Mouse (Mus musculus) embryonic facial prominence, embryonic 12.5 days (tissue): ENCODE measurements around the gene Slc22a3. TPM values are rescaled to one million over a fixed set of nuclear protein-coding genes. Genes with fewer than 3 reads are reported as not detected.

Experiments
- ATAC-seq: fragments of 200-750 bp; cut with Nextera tagmentation; 2 replicates; pipeline ENCODE4 v1.8.0; 2017; ENCODE audit not compliant: insufficient number of reproducible peaks, insufficient read depth, low FRiP score, low TSS enrichment
- H3K27ac ChIP-seq: fragments of 300-500 bp; sonication (generic); 2 replicates; pipeline ENCODE4 v1.5.1; 2016; ENCODE audit warnings: mild to moderate bottlenecking
- H3K27me3 ChIP-seq: fragments of 300-500 bp; sonication (generic); 2 replicates; pipeline ENCODE4 v1.6.1; 2016; ENCODE audit warnings: mild to moderate bottlenecking, moderate library complexity
- H3K36me3 ChIP-seq: fragments of 300-500 bp; sonication (generic); 2 replicates; pipeline ENCODE4 v1.6.1; 2016; ENCODE audit warnings: mild to moderate bottlenecking
- H3K4me1 ChIP-seq: fragments of 300-500 bp; sonication (generic); 2 replicates; pipeline ENCODE4 v1.6.1; 2016
- H3K4me2 ChIP-seq: fragments of 300-500 bp; sonication (generic); replicated peaks from 2 replicates; pipeline ENCODE4 v1.6.1; 2016; ENCODE audit warnings: mild to moderate bottlenecking, moderate library complexity
- H3K4me3 ChIP-seq: fragments of 300-500 bp; sonication (generic); 2 replicates; pipeline ENCODE4 v1.5.1; 2016; ENCODE audit warnings: mild to moderate bottlenecking
- H3K9ac ChIP-seq: fragments of 300-500 bp; sonication (generic); 2 replicates; pipeline ENCODE4 v1.6.1; 2016; ENCODE audit warnings: mild to moderate bottlenecking, moderate library complexity
- H3K9me3 ChIP-seq: fragments of 300-500 bp; sonication (generic); 2 replicates; pipeline ENCODE4 v1.6.1; 2016; ENCODE audit warnings: mild to moderate bottlenecking, moderate library complexity
- WGBS: fragments of 180-500 bp; shearing (Covaris S2); methylation state at CpG from one replicate; pipeline ENCODE4 v1.1.7; 2016; 5-methylcytosine and 5-hydroxymethylcytosine counted together
- polyA plus RNA-seq: library from polyadenylated mRNA; unstranded; fragments of >200 nt; fragmentation: Nextera tagmentation; extraction: Ambion mirVana; gene quantifications from 2 replicates; pipeline ENCODE4 v1.2.1, GENCODE M21; 2016

Gene Slc22a3
- polyA plus RNA-seq, 1 experiment from 2014 or later: 0.26 TPM

GRCm38 (mm10) chr17:12388239-12388638, 119.3 kb downstream of the Slc22a3 start:
- H3K4me2 ChIP-seq: no peak overlapping the region

DNA sequence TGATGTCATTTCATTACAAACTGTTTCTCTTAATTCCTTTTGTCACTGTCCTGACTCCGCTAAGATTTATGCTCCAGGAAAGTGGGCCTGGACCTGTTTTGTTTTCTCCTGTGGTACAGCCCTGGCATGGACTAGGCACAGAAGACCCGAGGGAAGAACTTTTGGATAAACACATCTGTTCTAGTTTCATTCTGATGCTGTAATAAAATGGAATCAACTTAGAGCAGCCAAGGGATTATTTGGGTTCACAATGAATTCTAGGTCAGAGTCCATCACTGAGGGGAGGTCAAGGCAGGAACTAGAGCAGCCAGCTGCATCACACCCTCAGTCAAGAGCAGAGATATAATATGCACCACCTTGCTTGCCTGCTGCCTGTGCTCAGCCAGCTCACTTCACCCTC, 119.7 kb downstream of the Slc22a3 start:
- ATAC-seq: no peak

More at GRCm38 (mm10) chr17:12388239-12388638, 119.3 kb downstream of the Slc22a3 start:
- Histone ChIP-seq H3K9ac (no peak overlapping the region), H3K27ac (no peak overlapping the region), H3K4me3 (no peak overlapping the region), H3K36me3 (no peaks in the 10 kb centered on the region), H3K4me1 (no peaks in the 10 kb centered on the region), H3K27me3 (no peaks in the 10 kb centered on the region), H3K9me3 (0 out of 2 replicates have a peak, but pooled peaks cover 3% of the 10 kb centered on the region)
- WGBS: 93% methylated on average over 7 of the region's 7 CpGs
- ATAC-seq: no peak

DNA sequence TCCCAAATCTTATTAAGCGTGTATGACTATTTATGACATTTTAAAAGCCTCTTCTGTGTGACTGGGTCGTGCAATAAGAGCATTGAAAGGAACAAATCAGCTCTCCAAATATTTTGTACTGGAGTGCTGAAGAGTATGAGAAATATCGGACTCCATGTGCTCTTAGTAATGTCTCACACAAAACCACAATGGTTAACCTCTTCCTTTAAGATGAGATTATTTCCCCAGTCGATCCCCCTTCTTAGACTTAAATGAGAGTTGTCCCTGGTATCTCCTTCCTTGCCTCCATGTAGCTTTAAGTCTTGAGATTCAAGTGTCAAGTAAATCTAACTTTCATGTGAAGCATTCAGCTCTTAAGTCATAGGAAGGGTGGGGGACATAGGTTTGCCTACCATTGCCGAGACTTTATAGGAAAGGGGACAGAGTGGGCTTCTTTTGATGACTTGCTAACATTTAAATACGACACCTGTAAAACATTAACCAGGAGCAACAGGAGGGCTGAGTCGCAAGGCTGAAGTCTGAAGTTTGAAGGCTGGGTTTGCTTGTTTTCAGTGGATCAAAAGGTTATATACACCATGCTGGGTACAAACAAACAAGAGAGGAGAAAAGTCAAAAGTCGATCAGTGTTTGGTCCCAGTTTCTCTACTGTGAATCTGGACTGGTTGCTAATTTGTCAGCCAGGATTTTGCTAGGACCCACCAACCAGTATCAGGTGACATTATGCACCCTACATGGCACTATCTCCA, 122.3 kb downstream of the Slc22a3 start:
- no peak overlapping the region for H3K9ac ChIP-seq
- H3K9me3 ChIP-seq: 0 out of 2 replicates have a peak, but pooled peaks cover 3% of the 10 kb centered on the region
- no peak overlapping the region for H3K27ac ChIP-seq
- no peak for ATAC-seq
- H3K4me2 ChIP-seq: no peak overlapping the region
- H3K36me3 ChIP-seq: no peaks in the 10 kb centered on the region
- 71% methylated on average over 8 of the region's 8 CpGs for WGBS
- no peaks in the 10 kb centered on the region for H3K4me1 ChIP-seq
- H3K27me3 ChIP-seq: no peaks in the 10 kb centered on the region
- no peak overlapping the region for H3K4me3 ChIP-seq

More for the DNA sequence above, 119.7 kb downstream of the Slc22a3 start:
- Histone ChIP-seq H3K9ac (no peak overlapping the region), H3K4me2 (no peak overlapping the region), H3K4me3 (no peak overlapping the region), H3K36me3 (no peaks in the 10 kb centered on the region), H3K4me1 (no peaks in the 10 kb centered on the region), H3K27ac (no peak overlapping the region), H3K27me3 (no peaks in the 10 kb centered on the region), H3K9me3 (0 out of 2 replicates have a peak, but pooled peaks cover 3% of the 10 kb centered on the region)
- WGBS: 76% methylated on average over 2 of the region's 2 CpGs

- Histone ChIP-seq H3K9me3 (no peaks in the 10 kb centered on the region), H3K27me3 (no peaks in the 10 kb centered on the region), H3K27ac (no peak overlapping the region), H3K4me3 (no peak overlapping the region), H3K4me2 (no peak overlapping the region), H3K36me3 (no peaks in the 10 kb centered on the region), H3K4me1 (no peaks in the 10 kb centered on the region), H3K9ac (no peak overlapping the region)
- 54% methylated on average over 1 of the region's 2 CpGs for WGBS
- no peak for ATAC-seq
These were observed 125.0 kb downstream of the Slc22a3 start for GRCm38 (mm10) chr17:12382531-12382930.

- H3K4me3 ChIP-seq: no peak overlapping the region
- no peak for ATAC-seq
- WGBS: 86% methylated on average over 2 of the region's 2 CpGs
These were observed 125.9 kb downstream of the Slc22a3 start for GRCm38 (mm10) chr17:12381579-12381978.

DNA sequence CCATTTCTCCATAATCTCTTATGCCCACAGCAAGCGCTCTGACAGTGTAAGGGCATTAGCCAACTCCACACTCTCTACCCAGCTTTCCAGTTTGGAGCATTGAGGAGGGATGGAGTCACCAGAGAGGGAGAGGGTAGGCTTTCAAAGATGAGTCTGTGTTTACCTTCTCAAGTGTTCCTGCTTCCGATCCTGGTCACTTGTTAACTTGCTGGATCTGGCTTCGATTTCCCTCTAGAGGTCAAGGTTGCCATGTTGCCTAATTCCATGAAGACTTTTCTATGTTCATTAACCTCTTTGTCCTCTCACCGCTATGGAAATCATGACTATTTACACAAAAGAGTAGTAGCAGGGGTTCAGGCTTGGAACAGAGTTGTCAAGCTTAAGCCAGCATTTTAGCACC, 127.2 kb downstream of the Slc22a3 start:
- H3K4me1 ChIP-seq: no peaks in the 10 kb centered on the region
- H3K27ac ChIP-seq: no peak overlapping the region
- no peak overlapping the region for H3K4me2 ChIP-seq
- H3K9ac ChIP-seq: no peak overlapping the region
- no peaks in the 10 kb centered on the region for H3K9me3 ChIP-seq
- WGBS: 77% methylated on average over 4 of the region's 4 CpGs
- no peaks in the 10 kb centered on the region for H3K36me3 ChIP-seq
- no peak overlapping the region for H3K4me3 ChIP-seq
- ATAC-seq: no peak
- no peaks in the 10 kb centered on the region for H3K27me3 ChIP-seq

More at GRCm38 (mm10) chr17:12381579-12381978, 125.9 kb downstream of the Slc22a3 start:
- Histone ChIP-seq H3K9ac (no peak overlapping the region), H3K27ac (no peak overlapping the region), H3K4me1 (no peaks in the 10 kb centered on the region), H3K36me3 (no peaks in the 10 kb centered on the region), H3K27me3 (no peaks in the 10 kb centered on the region), H3K9me3 (no peaks in the 10 kb centered on the region), H3K4me2 (no peak overlapping the region)

DNA sequence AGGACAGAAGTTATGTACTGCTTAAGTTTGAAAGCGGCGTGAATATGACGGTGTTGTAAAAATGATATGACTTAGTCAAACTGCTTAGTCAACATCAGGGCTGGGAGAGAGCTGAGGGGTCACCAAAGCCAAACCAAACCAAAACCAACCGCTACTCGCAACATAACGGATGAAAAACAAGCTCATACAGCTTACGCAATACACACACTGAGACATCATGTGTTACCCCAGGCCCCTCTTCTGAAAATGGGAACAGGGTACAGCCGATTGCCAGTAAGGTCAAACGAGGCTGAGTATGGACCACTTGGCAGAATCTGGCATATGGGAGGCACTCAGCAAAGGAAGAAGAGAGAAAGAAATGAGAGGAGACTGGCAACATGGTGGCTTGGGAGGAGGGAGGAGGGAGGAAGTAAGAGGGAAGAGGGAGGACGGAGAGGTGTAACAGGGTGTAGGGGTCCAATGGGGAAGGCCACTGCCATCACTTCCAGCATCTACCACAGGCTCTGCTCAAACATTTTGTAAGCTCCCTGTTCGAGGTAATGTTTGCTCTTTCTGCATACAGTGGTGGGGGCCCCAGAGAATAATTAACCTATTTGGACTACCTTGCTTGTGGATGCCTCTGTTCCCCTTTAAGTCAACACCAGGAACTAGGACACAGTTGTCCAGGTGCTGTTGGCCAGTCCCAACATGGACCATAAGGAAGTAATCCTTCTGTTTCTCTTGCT, 129.4 kb downstream of the Slc22a3 start, which contains the start of gene Plg:
Plg (plus strand) TSS at position 628 of the 725 bp plus-strand sequence.
- Histone ChIP-seq H3K9ac (no peak within 1 kb of the TSS), H3K4me3 (no peak within 1 kb of the TSS), H3K4me1 (no peaks in the 10 kb centered on the region), H3K27me3 (no peaks in the 10 kb centered on the region), H3K4me2 (no peak within 1 kb of the TSS), H3K36me3 (no peaks in the 10 kb centered on the region), H3K27ac (no peak within 1 kb of the TSS), H3K9me3 (no peaks in the 10 kb centered on the region)
- ATAC-seq: no peak
- WGBS: 90% methylated on average over 11 of the region's 11 CpGs

GRCm38 (mm10) chr17:12373601-12374144, 133.8 kb downstream of the Slc22a3 start:
- 75% methylated on average over 3 of the region's 3 CpGs for WGBS
- H3K4me2 ChIP-seq: no peak overlapping the region
- no peaks in the 10 kb centered on the region for H3K9me3 ChIP-seq
- H3K4me3 ChIP-seq: no peak overlapping the region
- no peaks in the 10 kb centered on the region for H3K36me3 ChIP-seq
- no peak for ATAC-seq
- H3K27me3 ChIP-seq: no peaks in the 10 kb centered on the region
- no peak overlapping the region for H3K9ac ChIP-seq
- H3K4me1 ChIP-seq: peaks cover 5% of the 10 kb centered on the region
- no peak overlapping the region for H3K27ac ChIP-seq

DNA sequence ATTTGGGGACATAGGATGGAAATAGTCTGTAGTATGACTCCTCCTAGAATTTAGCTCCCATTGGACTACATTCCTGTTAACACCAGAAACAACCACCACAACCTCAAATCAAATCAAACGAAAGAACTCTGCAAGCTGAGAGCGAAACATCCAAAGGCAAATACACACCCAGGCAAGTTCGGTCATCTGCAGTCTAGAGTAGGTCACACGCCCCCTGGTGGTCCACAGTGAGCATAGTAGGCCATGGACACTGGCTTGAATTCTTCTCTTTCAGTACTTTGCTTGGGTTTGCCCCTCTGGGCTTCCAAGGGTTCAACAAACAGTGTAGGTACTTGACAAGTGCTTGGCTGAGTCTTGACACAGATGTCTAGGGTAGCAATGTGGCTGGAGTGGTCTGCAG, 135.5 kb downstream of the Slc22a3 start:
- WGBS: 16% methylated on average over 4 of the region's 4 CpGs
- no peak overlapping the region for H3K27ac ChIP-seq
- H3K4me2 ChIP-seq: 0 out of 2 replicates have a peak overlapping the region, but pooled peaks have one; percentile 9
- ATAC-seq: no peak
- H3K9ac ChIP-seq: no peak overlapping the region
- H3K4me3 ChIP-seq: no peak overlapping the region
- H3K27me3 ChIP-seq: no peaks in the 10 kb centered on the region
- H3K9me3 ChIP-seq: no peaks in the 10 kb centered on the region
- no peaks in the 10 kb centered on the region for H3K36me3 ChIP-seq
- peaks cover 5% of the 10 kb centered on the region for H3K4me1 ChIP-seq

DNA sequence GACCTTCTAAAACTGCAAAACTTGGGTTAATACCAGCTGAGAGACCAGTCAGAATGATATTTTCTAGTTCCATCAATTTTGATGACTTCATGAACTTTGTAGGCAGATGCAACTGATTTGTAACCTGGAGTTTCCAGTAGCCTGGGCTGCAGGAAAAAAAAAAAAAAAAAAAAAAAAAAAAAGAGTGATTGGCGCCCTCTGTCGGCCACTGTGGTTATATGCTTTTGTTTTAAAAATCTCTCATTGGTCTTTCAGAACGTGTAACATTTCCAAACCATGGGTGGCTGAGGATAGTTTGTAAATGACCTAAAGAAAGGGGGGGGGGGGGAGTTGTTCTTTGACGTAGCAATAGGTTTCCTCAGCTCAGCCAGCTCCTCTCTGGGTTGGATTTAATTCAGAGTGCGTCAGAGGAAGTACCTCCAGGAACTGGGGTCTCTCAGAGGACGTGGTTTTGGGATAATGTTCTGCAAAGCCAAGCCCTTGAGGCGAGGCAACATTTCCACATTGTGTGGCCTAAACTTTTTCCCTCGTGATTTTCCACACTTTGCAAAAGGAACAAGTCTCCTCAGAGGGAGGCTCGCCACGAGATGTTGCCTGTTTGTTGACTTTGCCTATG, 136.1 kb downstream of the Slc22a3 start:
- ATAC-seq: no peak
- Histone ChIP-seq H3K9ac (no peak overlapping the region), H3K4me1 (peaks cover 5% of the 10 kb centered on the region), H3K36me3 (no peaks in the 10 kb centered on the region), H3K27ac (no peak overlapping the region), H3K4me2 (0 out of 2 replicates have a peak overlapping the region, but pooled peaks have one; percentile 9), H3K4me3 (no peak overlapping the region), H3K27me3 (no peaks in the 10 kb centered on the region), H3K9me3 (no peaks in the 10 kb centered on the region)
- 35% methylated on average over 10 of the region's 10 CpGs for WGBS

GRCm38 (mm10) chr17:12370289-12370688, 137.2 kb downstream of the Slc22a3 start:
- no peak overlapping the region for H3K4me2 ChIP-seq
- no peak for ATAC-seq

More at GRCm38 (mm10) chr17:12370289-12370688, 137.2 kb downstream of the Slc22a3 start:
- Histone ChIP-seq H3K4me1 (peaks cover 5% of the 10 kb centered on the region), H3K27me3 (no peaks in the 10 kb centered on the region), H3K4me3 (no peak overlapping the region), H3K27ac (no peak overlapping the region), H3K9ac (no peak overlapping the region), H3K9me3 (no peaks in the 10 kb centered on the region), H3K36me3 (no peaks in the 10 kb centered on the region)
- 83% methylated on average over 4 of the region's 4 CpGs for WGBS
